In the genomic region with DNA sequence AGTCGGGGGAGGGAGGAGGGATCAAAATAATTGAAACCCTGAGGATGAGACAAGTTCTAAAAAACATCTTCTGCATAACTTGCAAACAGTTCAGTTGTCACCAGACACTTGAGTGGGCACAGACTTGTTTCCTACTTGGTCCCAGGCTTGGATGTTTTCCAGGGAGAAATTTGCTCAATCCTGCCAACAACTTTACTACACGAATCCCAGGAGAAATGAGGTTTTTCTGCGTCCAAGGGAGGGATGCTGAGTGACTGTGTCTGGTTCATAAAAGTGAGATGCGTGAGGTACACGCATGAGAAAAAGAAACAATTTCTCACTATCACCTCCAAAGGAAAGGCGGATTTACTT, we compare ENCODE assay signal across 12 mouse cellular contexts. TPM values are rescaled to one million over a fixed set of nuclear protein-coding genes. Genes with fewer than 3 reads are reported as not detected.
DNase-seq lines count a peak whose midpoint lies in the region; ATAC-seq and TF ChIP-seq lines count a peak whose summit lies in the region.
"Had no signal": no experiment of that assay in that cellular context is flagged by ENCODE, and none has a peak within 500 bp of the region (broad histone marks: within the 10 kb centered on the region; RNA-seq: fewer than 3 reads in every experiment).

No protein-coding gene starts in this region.

- TF ChIP-seq CTCF in lung, adult 2 months (IDR thresholded peaks at IDR 0.05; ENCODE audit: insufficient read depth, low read length) = no peak

- H3K4me1 ChIP-seq in heart, embryonic 12.5 days (replicated peaks) = peaks cover 95% of the 10 kb centered on the region
- H3K4me1 ChIP-seq in lung, embryonic 15.5 days = peaks cover 72% of the 10 kb centered on the region
- peaks cover 30% of the 10 kb centered on the region for H3K4me1 ChIP-seq in lung, adult 2 months (ENCODE audit: control insufficient read depth, insufficient read depth, low read length)
- peaks cover 76% of the 10 kb centered on the region for H3K4me1 ChIP-seq in limb, embryonic 12.5 days (replicated peaks)

- peak overlapping the region; percentile 36; the same call in 1 of the 2 replicates for H3K9ac ChIP-seq in heart, embryonic 12.5 days
- no peak overlapping the region for H3K9ac ChIP-seq in lung, embryonic 15.5 days
- H3K9ac ChIP-seq in limb, embryonic 12.5 days (replicated peaks) = no peak overlapping the region
- H3K9ac ChIP-seq: embryonic facial prominence, embryonic 12.5 days; hindbrain, embryonic 15.5 days; liver, embryonic 15.5 days had no signal

- DNase-seq in heart, adult 18-20 months = no peak
- DNase-seq in lung, adult 2 months = no peak
- peak; percentile 52 for DNase-seq in NIH3T3 (ENCODE audit: low read depth)
- no peak for DNase-seq in urinary bladder, postnatal 4 days (ENCODE audit: low spot score in 2 of 2)
- DNase-seq: cerebellum, adult 9-11 months; kidney, postnatal 36 days had no signal

- H3K4me3 ChIP-seq in heart, embryonic 12.5 days = no peak overlapping the region
- H3K4me3 ChIP-seq in lung, embryonic 15.5 days = no peak overlapping the region
- no peak overlapping the region for H3K4me3 ChIP-seq in lung, adult 2 months (replicated peaks; ENCODE audit: extremely low read depth, low read depth, low read length)
- no peak overlapping the region for H3K4me3 ChIP-seq in limb, embryonic 12.5 days (replicated peaks)
- H3K4me3 ChIP-seq: embryonic facial prominence, embryonic 12.5 days; hindbrain, embryonic 15.5 days; liver, embryonic 15.5 days had no signal

- WGBS in heart, embryonic 12.5 days = 49% methylated on average over 6 of the region's 6 CpGs
- 32% methylated on average over 6 of the region's 6 CpGs for WGBS in lung, embryonic 15.5 days
- WGBS in lung, adult 2 months = 46% methylated on average over 6 of the region's 6 CpGs
- 41% methylated on average over 6 of the region's 6 CpGs for WGBS in limb, embryonic 12.5 days

- no peak for ATAC-seq in heart, embryonic 12.5 days (ENCODE audit: insufficient number of reproducible peaks, low FRiP score)
- no peak for ATAC-seq in lung, embryonic 15.5 days (ENCODE audit: borderline replicate concordance, extremely low read depth, low FRiP score, low TSS enrichment)
- ATAC-seq in limb, embryonic 12.5 days (ENCODE audit: insufficient number of reproducible peaks, insufficient read depth, low FRiP score, low TSS enrichment, low read depth) = no peak

- no peaks in the 10 kb centered on the region for H3K27me3 ChIP-seq in heart, embryonic 12.5 days (replicated peaks)
- H3K27me3 ChIP-seq in lung, embryonic 15.5 days = no peaks in the 10 kb centered on the region
- H3K27me3 ChIP-seq in limb, embryonic 12.5 days = no peaks in the 10 kb centered on the region
- H3K27me3 ChIP-seq: embryonic facial prominence, embryonic 12.5 days; hindbrain, embryonic 15.5 days; liver, embryonic 15.5 days had no signal

- H3K36me3 ChIP-seq in heart, embryonic 12.5 days = no peaks in the 10 kb centered on the region
- no peaks in the 10 kb centered on the region for H3K36me3 ChIP-seq in lung, embryonic 15.5 days
- H3K36me3 ChIP-seq in limb, embryonic 12.5 days = no peaks in the 10 kb centered on the region
- H3K36me3 ChIP-seq: embryonic facial prominence, embryonic 12.5 days; hindbrain, embryonic 15.5 days; liver, embryonic 15.5 days had no signal

- no peaks in the 10 kb centered on the region for H3K9me3 ChIP-seq in heart, embryonic 12.5 days (replicated peaks)
- H3K9me3 ChIP-seq in lung, embryonic 15.5 days = no peaks in the 10 kb centered on the region
- H3K9me3 ChIP-seq in limb, embryonic 12.5 days = no peaks in the 10 kb centered on the region
- H3K9me3 ChIP-seq: embryonic facial prominence, embryonic 12.5 days; hindbrain, embryonic 15.5 days; liver, embryonic 15.5 days had no signal

- TF ChIP-seq POLR2A in lung, adult 2 months (IDR thresholded peaks at IDR 0.05; ENCODE audit: borderline replicate concordance, extremely low read depth, low read depth, low read length) = no peak

- peak overlapping the region; percentile 3; the same call in 1 of the 2 replicates for H3K27ac ChIP-seq in heart, embryonic 12.5 days (ENCODE audit: poor library complexity, severe bottlenecking)
- H3K27ac ChIP-seq in lung, embryonic 15.5 days = peak overlapping the region; percentile 57
- H3K27ac ChIP-seq in limb, embryonic 12.5 days = peak overlapping the region; percentile 47; the same call in 1 of the 2 replicates
- H3K27ac ChIP-seq: embryonic facial prominence, embryonic 12.5 days; hindbrain, embryonic 15.5 days; liver, embryonic 15.5 days had no signal

- H3K4me2 ChIP-seq in heart, embryonic 12.5 days = no peak overlapping the region
- H3K4me2 ChIP-seq in lung, embryonic 15.5 days = no peak overlapping the region
- H3K4me2 ChIP-seq in limb, embryonic 12.5 days = no peak overlapping the region
- H3K4me2 ChIP-seq: embryonic facial prominence, embryonic 12.5 days; hindbrain, embryonic 15.5 days; liver, embryonic 15.5 days had no signal

RNA-seq across cellular contexts. Expression of a gene that starts 38.5 kb away (rescaled TPM):
- 32.8 and 36.0 TPM in 2 replicates for polyA plus RNA-seq in heart, embryonic 12.5 days (2016; fragmentation: Nextera tagmentation; extraction: Ambion mirVana)
- total RNA-seq in heart, adult 18-20 months (2021) = 10 to 100 TPM; 37.9 to 42.2 TPM
- 13.4 and 15.6 TPM in 2 replicates for polyA plus RNA-seq in lung, embryonic 15.5 days (2015; fragmentation: Nextera tagmentation; extraction: Ambion mirVana)
- 36.3 and 38.6 TPM in 2 replicates for polyA plus RNA-seq in lung, adult 2 months (2012; rRNA removed)
- polyA plus RNA-seq in limb, embryonic 12.5 days (2016; fragmentation: Nextera tagmentation; extraction: Ambion mirVana) = 18.6 and 20.2 TPM in 2 replicates

Comparison
In these comparisons a context has a peak if more than half of its experiments do, and no peak if none do; other contexts are left out.
1. H3K27ac ChIP-seq: peak in every context shown above with its lines; median percentile 57 in lung, embryonic 15.5 days; 47 in limb, embryonic 12.5 days; 3 in heart, embryonic 12.5 days.